12 mouse cellular contexts compared by ENCODE assay signal in the genomic region with DNA sequence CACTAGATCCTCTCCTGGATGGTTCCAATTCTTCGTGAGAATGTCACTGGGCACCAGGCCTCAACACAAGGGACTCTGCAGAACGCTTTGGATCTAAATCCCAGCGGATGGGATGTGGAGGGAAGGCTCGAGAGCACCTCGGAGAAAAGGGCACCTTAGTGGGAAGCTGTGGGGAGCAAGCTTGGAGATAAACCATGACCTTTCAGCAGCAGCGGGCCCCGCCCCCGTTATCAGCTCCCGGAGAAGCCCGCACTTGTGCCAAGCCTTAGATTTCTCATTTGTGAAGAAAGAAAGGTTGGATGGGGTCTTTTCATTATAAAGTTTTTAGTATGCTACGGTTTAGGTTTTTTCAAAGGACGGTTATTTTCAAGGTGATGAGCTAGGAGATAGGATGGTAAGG. TPM values are rescaled to one million over a fixed set of nuclear protein-coding genes. Genes with fewer than 3 reads are reported as not detected.
DNase-seq lines count a peak whose midpoint lies in the region; ATAC-seq and TF ChIP-seq lines count a peak whose summit lies in the region.
"Had no signal": no experiment of that assay in that cellular context is flagged by ENCODE, and none has a peak within 500 bp of the region (broad histone marks: within the 10 kb centered on the region; RNA-seq: fewer than 3 reads in every experiment).

No protein-coding gene starts in this region.

- no peaks in the 10 kb centered on the region for H3K36me3 ChIP-seq in heart, embryonic 11.5 days (ENCODE audit: control insufficient read depth, insufficient read depth, low read length)
- no peaks in the 10 kb centered on the region; the same call in 1 of the 2 replicates for H3K36me3 ChIP-seq in heart, adult 2 months (ENCODE audit: control insufficient read depth, insufficient read depth, low read length)
- no peaks in the 10 kb centered on the region for H3K36me3 ChIP-seq in midbrain, embryonic 11.5 days (ENCODE audit: control insufficient read depth, insufficient read depth, low read length)
- no peaks in the 10 kb centered on the region for H3K36me3 ChIP-seq in midbrain, postnatal 0 days (ENCODE audit: insufficient read depth, low read length)
- H3K36me3 ChIP-seq in hindbrain, embryonic 13.5 days, result no peaks in the 10 kb centered on the region
- no peaks in the 10 kb centered on the region for H3K36me3 ChIP-seq in small intestine, adult 2 months (ENCODE audit: control insufficient read depth, insufficient read depth, low read length)
- H3K36me3 ChIP-seq: liver, embryonic 15.5 days had no signal

- no peak for TF ChIP-seq EP300 in heart, adult 2 months (IDR thresholded peaks at IDR 0.05; ENCODE audit: insufficient read depth, low read depth, low read length)

- H3K4me2 ChIP-seq in heart, embryonic 11.5 days, result no peak overlapping the region; the same call in 1 of the 2 replicates
- H3K4me2 ChIP-seq in midbrain, embryonic 11.5 days, result no peak overlapping the region
- H3K4me2 ChIP-seq in midbrain, postnatal 0 days (ENCODE audit: low read depth, low read length, poor library complexity, severe bottlenecking), result no peak overlapping the region
- H3K4me2 ChIP-seq in hindbrain, embryonic 13.5 days, result no peak overlapping the region; the same call in 1 of the 2 replicates
- H3K4me2 ChIP-seq: liver, embryonic 15.5 days had no signal

- peaks cover 57% of the 10 kb centered on the region for H3K4me1 ChIP-seq in heart, embryonic 11.5 days (ENCODE audit: control insufficient read depth, insufficient read depth, low read length)
- peaks cover 10% of the 10 kb centered on the region for H3K4me1 ChIP-seq in heart, adult 2 months (ENCODE audit: control insufficient read depth, insufficient read depth, low read length)
- peaks cover 70% of the 10 kb centered on the region for H3K4me1 ChIP-seq in midbrain, embryonic 11.5 days (ENCODE audit: control insufficient read depth, insufficient read depth, low read length)
- peaks cover 16% of the 10 kb centered on the region; the same call in 1 of the 2 replicates for H3K4me1 ChIP-seq in midbrain, postnatal 0 days (ENCODE audit: insufficient read depth, low read length)
- peaks cover 87% of the 10 kb centered on the region for H3K4me1 ChIP-seq in hindbrain, embryonic 13.5 days (replicated peaks)
- peaks cover 2% of the 10 kb centered on the region; the same call in 1 of the 2 replicates for H3K4me1 ChIP-seq in small intestine, adult 2 months (ENCODE audit: control insufficient read depth, insufficient read depth, insufficient read length, low read length)

- WGBS in heart, embryonic 11.5 days (ENCODE audit: insufficient replicate concordance), result 24% methylated on average over 12 of the region's 12 CpGs
- WGBS in heart, adult 2 months, result 42% methylated on average over 12 of the region's 12 CpGs
- WGBS in midbrain, embryonic 11.5 days, result 43% methylated on average over 12 of the region's 12 CpGs
- WGBS in midbrain, postnatal 0 days, result 43% methylated on average over 12 of the region's 12 CpGs
- WGBS in hindbrain, embryonic 13.5 days, result 51% methylated on average over 12 of the region's 12 CpGs
- WGBS in small intestine, adult 2 months, result 31% methylated on average over 12 of the region's 12 CpGs

- H3K9me3 ChIP-seq in heart, embryonic 11.5 days (replicated peaks; ENCODE audit: control insufficient read depth, low read length), result no peaks in the 10 kb centered on the region
- H3K9me3 ChIP-seq in midbrain, embryonic 11.5 days (ENCODE audit: control insufficient read depth, low read length), result no peaks in the 10 kb centered on the region
- no peaks in the 10 kb centered on the region for H3K9me3 ChIP-seq in midbrain, postnatal 0 days (ENCODE audit: low read length)
- H3K9me3 ChIP-seq in hindbrain, embryonic 13.5 days, result no peaks in the 10 kb centered on the region
- H3K9me3 ChIP-seq: liver, embryonic 15.5 days had no signal

- 0 out of 2 replicates have a peak overlapping the region, but pooled peaks have one; percentile 7 for H3K27ac ChIP-seq in heart, embryonic 11.5 days (ENCODE audit: low read depth, low read length)
- H3K27ac ChIP-seq in heart, adult 2 months, result no peak overlapping the region
- peak overlapping the region; percentile 86 for H3K27ac ChIP-seq in midbrain, embryonic 11.5 days (ENCODE audit: low read depth, low read length)
- no peak overlapping the region for H3K27ac ChIP-seq in midbrain, postnatal 0 days (ENCODE audit: low read depth, low read length)
- peak overlapping the region; percentile 79; the same call in 1 of the 2 replicates for H3K27ac ChIP-seq in hindbrain, embryonic 13.5 days
- no peak overlapping the region for H3K27ac ChIP-seq in small intestine, adult 2 months (ENCODE audit: insufficient read depth, low read depth, low read length)
- H3K27ac ChIP-seq: liver, embryonic 15.5 days had no signal

- no peaks in the 10 kb centered on the region for H3K27me3 ChIP-seq in heart, embryonic 11.5 days (ENCODE audit: control insufficient read depth, insufficient read depth, low read length)
- H3K27me3 ChIP-seq in heart, adult 2 months (ENCODE audit: control insufficient read depth, insufficient read depth, low read length), result no peaks in the 10 kb centered on the region
- H3K27me3 ChIP-seq in midbrain, embryonic 11.5 days (ENCODE audit: control insufficient read depth, insufficient read depth, low read length), result no peaks in the 10 kb centered on the region
- H3K27me3 ChIP-seq in midbrain, postnatal 0 days (ENCODE audit: insufficient read depth, low read length), result no peaks in the 10 kb centered on the region
- no peaks in the 10 kb centered on the region for H3K27me3 ChIP-seq in hindbrain, embryonic 13.5 days
- H3K27me3 ChIP-seq in small intestine, adult 2 months (ENCODE audit: control insufficient read depth, insufficient read depth, low read length), result no peaks in the 10 kb centered on the region

- H3K9ac ChIP-seq in heart, embryonic 11.5 days (ENCODE audit: low read depth, low read length), result no peak overlapping the region
- no peak overlapping the region for H3K9ac ChIP-seq in heart, adult 2 months (ENCODE audit: low read depth, low read length)
- H3K9ac ChIP-seq in midbrain, embryonic 11.5 days (ENCODE audit: low read length), result peak overlapping the region; percentile 26
- no peak overlapping the region for H3K9ac ChIP-seq in midbrain, postnatal 0 days (replicated peaks; ENCODE audit: low read length, poor library complexity, severe bottlenecking)
- H3K9ac ChIP-seq in hindbrain, embryonic 13.5 days, result no peak overlapping the region
- H3K9ac ChIP-seq: liver, embryonic 15.5 days had no signal

- no peak for TF ChIP-seq CTCF in heart, adult 2 months (IDR thresholded peaks at IDR 0.05)
- TF ChIP-seq CTCF in midbrain, postnatal 0 days (IDR thresholded peaks at IDR 0.05), result no peak
- no peak for TF ChIP-seq CTCF in small intestine, adult 2 months (IDR thresholded peaks at IDR 0.05; ENCODE audit: extremely low read depth, insufficient read length, insufficient replicate concordance, low read depth, low read length)

- no peak for TF ChIP-seq POLR2A in heart, adult 2 months (IDR thresholded peaks at IDR 0.05; ENCODE audit: insufficient read depth, low read depth, low read length)
- no peak for TF ChIP-seq POLR2A in small intestine, adult 2 months (IDR thresholded peaks at IDR 0.05; ENCODE audit: low read depth, low read length)

- H3K4me3 ChIP-seq in heart, embryonic 11.5 days (ENCODE audit: low read depth, low read length), result no peak overlapping the region
- no peak overlapping the region for H3K4me3 ChIP-seq in heart, adult 2 months
- H3K4me3 ChIP-seq in midbrain, embryonic 11.5 days (ENCODE audit: low read depth, low read length), result no peak overlapping the region
- no peak overlapping the region for H3K4me3 ChIP-seq in midbrain, postnatal 0 days (ENCODE audit: low read depth, low read length)
- H3K4me3 ChIP-seq in hindbrain, embryonic 13.5 days, result no peak overlapping the region
- peak overlapping the region; percentile 31; the same call in 1 of the 2 replicates for H3K4me3 ChIP-seq in small intestine, adult 2 months (ENCODE audit: low read depth, low read length)
- H3K4me3 ChIP-seq: liver, embryonic 15.5 days had no signal

- intact Hi-C loops in heart, adult 2 months (cut with DNase I), result loop anchor here (2.0 kb wide), 1 partner anchor 39 kb away; a partner anchor contains a TSS

- ATAC-seq in heart, embryonic 11.5 days (replicated peaks; ENCODE audit: insufficient number of reproducible peaks, low FRiP score, low TSS enrichment), result no peak
- no peak for ATAC-seq in midbrain, embryonic 11.5 days (ENCODE audit: low FRiP score)
- no peak for ATAC-seq in midbrain, postnatal 0 days (ENCODE audit: low FRiP score)
- no peak for ATAC-seq in hindbrain, embryonic 13.5 days (ENCODE audit: low FRiP score)
- ATAC-seq: CD4-positive, CD25-positive, alpha-beta regulatory T cell, adult 4 months had no signal

- no peak for DNase-seq in heart, adult 2 months
- DNase-seq in midbrain, embryonic 11.5 days (ENCODE audit: low spot score, missing footprints), result no peak
- DNase-seq in midbrain, postnatal 0 days (ENCODE audit: low spot score), result no peak
- no peak for DNase-seq in gastrocnemius, adult 8-10 months (ENCODE audit: low spot score in 2 of 2)
- DNase-seq: kidney, adult 9 months; spleen, adult 18-20 months; thymus, postnatal 25 days had no signal

- peaks cover 5% of the 10 kb centered on the region; the same call in 1 of the 2 replicates for H3K79me2 ChIP-seq in heart, adult 2 months (replicated peaks; ENCODE audit: control insufficient read depth, insufficient read depth, low read length)

RNA-seq across cellular contexts. Expression of a gene that starts 6.2 kb away (rescaled TPM):
- 26.7 and 30.3 TPM in 2 replicates for polyA plus RNA-seq in heart, embryonic 11.5 days (2014; fragmentation: Nextera tagmentation; extraction: Ambion mirVana)
- 10 to 100 TPM; 18.9 to 21.8 TPM for total RNA-seq in heart, adult 2 months (2021)
- polyA plus RNA-seq in heart, adult 2 months (2012; rRNA removed), result 9.5 and 15.0 TPM in 2 replicates
- 77.6 and 81.8 TPM in 2 replicates for polyA plus RNA-seq in midbrain, embryonic 11.5 days (2014; fragmentation: Nextera tagmentation; extraction: Ambion mirVana)
- total RNA-seq in midbrain, postnatal 0 days (2014; rRNA removed), result 30.3 and 36.4 TPM in 2 replicates
- 26.0 and 27.0 TPM in 2 replicates for polyA plus RNA-seq in midbrain, postnatal 0 days (2015; fragmentation: Nextera tagmentation; extraction: Ambion mirVana)
- polyA plus RNA-seq in hindbrain, embryonic 13.5 days (2015; fragmentation: Nextera tagmentation; extraction: Ambion mirVana), result 33.4 and 39.0 TPM in 2 replicates
- polyA plus RNA-seq in small intestine, adult 2 months (2012; rRNA removed), result 0.57 and 0.58 TPM in 2 replicates
- total RNA-seq in gastrocnemius, adult 8-10 months (2022), result 10 to 100 TPM; 13.6 to 16.6 (median 15.3) TPM
- polyA plus RNA-seq: CD4-positive, CD25-positive, alpha-beta regulatory T cell, adult 4 months had no signal

RNA-seq across cellular contexts. Expression of a gene that starts 39.0 kb away (rescaled TPM):
- 51.2 and 60.7 TPM in 2 replicates for polyA plus RNA-seq in heart, embryonic 11.5 days (2014; fragmentation: Nextera tagmentation; extraction: Ambion mirVana)
- 10 to 100 TPM; 11.1 to 11.7 TPM for total RNA-seq in heart, adult 2 months (2021)
- 4.9 and 8.5 TPM in 2 replicates for polyA plus RNA-seq in heart, adult 2 months (2012; rRNA removed)
- 258 TPM in 2 replicates for polyA plus RNA-seq in midbrain, embryonic 11.5 days (2014; fragmentation: Nextera tagmentation; extraction: Ambion mirVana)
- 320 and 385 TPM in 2 replicates for total RNA-seq in midbrain, postnatal 0 days (2014; rRNA removed)
- 217 and 228 TPM in 2 replicates for polyA plus RNA-seq in midbrain, postnatal 0 days (2015; fragmentation: Nextera tagmentation; extraction: Ambion mirVana)
- polyA plus RNA-seq in hindbrain, embryonic 13.5 days (2015; fragmentation: Nextera tagmentation; extraction: Ambion mirVana), result 247 and 272 TPM in 2 replicates
- polyA plus RNA-seq in small intestine, adult 2 months (2012; rRNA removed), result 1.8 and 1.9 TPM in 2 replicates
- total RNA-seq in gastrocnemius, adult 8-10 months (2022), result under 1 TPM; 0.51 to 0.86 (median 0.64) TPM

Comparison
In these comparisons a context has a peak if more than half of its experiments do, and no peak if none do; other contexts are left out.
1. H3K27ac ChIP-seq: peak in heart, embryonic 11.5 days (single experiment), midbrain, embryonic 11.5 days (single experiment) and hindbrain, embryonic 13.5 days (single experiment); none in heart, adult 2 months (single experiment), midbrain, postnatal 0 days (single experiment) and small intestine, adult 2 months (single experiment).